Mouse (Mus musculus) megakaryocyte, embryonic 14.5 days (primary cell): ENCODE results near the gene Pltp.
"Not testable (repeated sequence)": the region's sequence is repeated elsewhere in the genome, so short reads cannot be mapped to it uniquely, and the experiment has no call there.

Experiments used
- FLI1 ChIP-seq: IDR thresholded peaks from 2 replicates; pipeline ENCODE4 v1.6.1; 2012; ENCODE audit warnings: low read length, inconsistent platforms, mixed read lengths
- GATA1 ChIP-seq: IDR thresholded peaks from 3 replicates; pipeline ENCODE4 v1.6.1; 2012; ENCODE audit warnings: mixed read lengths, low read length, inconsistent platforms, borderline replicate concordance

GRCm38 (mm10) chr2:164855572-164855971 is 1.9 kb downstream of the Pltp start:
- TF ChIP-seq GATA1, FLI1: not testable (repeated sequence)
